Mouse (Mus musculus) cerebellum, adult 2 months (tissue): ENCODE measurements around the gene Tmem135.

ENCODE experiments used
- CTCF ChIP-seq: fragments of 200-500 bp; IDR thresholded peaks from 2 replicates; pipeline ENCODE4 v1.5.1; 2011; ENCODE audit warnings: low read depth, mild to moderate bottlenecking, control low read depth, low read length, moderate library complexity, borderline replicate concordance; ENCODE audit not compliant: insufficient read depth
- POLR2A ChIP-seq: fragments of 200-500 bp; IDR thresholded peaks from 2 replicates; pipeline ENCODE4 v1.6.1; 2011; ENCODE audit warnings: low read length, control low read depth, borderline replicate concordance; ENCODE audit not compliant: insufficient read depth

GRCm38 (mm10) chr7:89412094-89412493 is 8.1 kb upstream of the Tmem135 start:
- no peak for TF ChIP-seq CTCF
- TF ChIP-seq POLR2A = no peak
